Mouse (Mus musculus) heart, postnatal 36 days (tissue): Measurements from ENCODE around the gene Ereg. TPM values are rescaled to one million over a fixed set of nuclear protein-coding genes. Genes with fewer than 3 reads are reported as not detected.

Experiments
- DNase-seq, 2 experiments: peaks; one replicate each; pipeline ENCODE4 v3.0.0; 2021 to 2022
- intact Hi-C: fragments of 180-260 bp; cut with DNase I; formaldehyde crosslinking; loops from one replicate; pipeline ENCODE4 v1.15.1; 2025
- total RNA-seq, 2 experiments: library from RNA; stranded (reverse); gene quantifications; 2 replicates each; pipeline ENCODE4 v1.2.3; 2021

Gene Ereg
- total RNA-seq, 2 experiments from 2014 or later, result 0.11 TPM; not detected in 1

DNA sequence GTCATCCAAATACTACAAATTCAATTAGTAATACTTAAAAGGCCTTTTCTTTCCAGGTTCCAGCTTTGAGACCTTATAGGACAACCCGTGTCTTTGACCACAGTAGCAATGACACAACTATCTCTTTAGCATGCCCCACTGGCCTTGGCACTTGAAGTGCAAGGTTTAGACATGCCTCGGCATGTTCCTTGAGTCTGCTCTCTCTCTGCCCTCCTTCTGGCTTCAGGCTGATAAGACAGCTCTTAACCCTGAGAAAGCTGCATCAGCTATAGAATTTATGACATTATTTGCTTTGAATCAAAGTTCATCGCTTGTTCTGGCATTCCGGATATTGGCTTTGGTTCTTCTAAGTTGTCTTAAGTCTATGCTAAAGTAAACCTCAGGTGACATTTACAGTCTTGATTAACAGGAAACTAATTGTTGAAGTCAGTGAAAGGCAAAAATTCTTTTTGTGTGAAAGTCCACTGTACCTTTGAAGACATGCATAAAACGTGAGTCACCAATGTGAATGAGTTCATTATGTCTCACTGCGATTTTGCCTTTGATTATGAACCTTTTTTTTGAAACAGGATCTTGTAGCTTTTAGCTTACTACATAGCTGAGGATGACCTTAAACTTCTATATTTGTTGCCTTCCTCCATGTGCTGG lies 35.7 kb downstream of the Ereg start:
- no peak for DNase-seq
- intact Hi-C loops, result no loop called here

DNA sequence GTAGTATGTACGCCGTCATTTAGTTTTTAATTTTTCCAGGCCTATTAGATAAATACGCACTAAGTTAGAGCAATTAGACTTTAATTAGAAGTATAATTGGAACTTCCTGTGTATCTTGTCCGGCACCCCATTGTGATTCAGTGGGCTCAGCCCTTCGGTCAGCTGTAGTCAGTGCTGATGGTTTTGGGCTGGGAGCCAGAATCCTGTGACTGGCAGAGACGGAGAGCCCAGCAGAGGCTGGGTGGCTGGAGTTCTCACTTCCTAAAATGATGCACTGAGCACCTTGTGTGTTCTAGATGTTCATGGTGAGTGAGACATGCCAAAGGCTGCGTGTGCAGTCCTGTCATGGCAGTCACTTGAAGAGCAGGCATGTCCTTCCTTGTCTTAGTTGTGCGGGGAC lies 36.6 kb downstream of the Ereg start:
- intact Hi-C loops, result no loop called here
- no peak for DNase-seq

GRCm38 (mm10) chr5:91113967-91114366 lies 39.5 kb downstream of the Ereg start:
- intact Hi-C loops, result no loop called here
- DNase-seq, result no peak

DNA sequence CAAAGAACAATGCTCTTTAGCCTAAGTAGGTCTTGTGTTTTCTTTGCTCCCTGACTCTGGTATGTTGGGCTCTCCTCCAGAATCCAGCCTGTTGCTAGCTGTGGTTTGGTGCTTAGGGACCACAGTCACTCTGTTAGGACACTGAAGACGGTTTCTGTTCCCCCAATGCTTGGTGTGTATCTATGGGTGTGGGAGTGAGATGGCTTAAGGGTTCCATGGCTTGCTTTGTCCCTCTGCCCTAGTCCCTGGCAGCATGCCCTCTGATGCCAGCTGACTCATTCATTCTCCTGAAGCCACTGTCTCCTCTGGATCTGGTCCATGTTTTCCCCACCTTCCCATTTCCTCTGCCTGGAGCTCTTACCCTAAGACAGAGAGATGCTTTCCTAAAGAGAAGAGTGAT lies 40.2 kb downstream of the Ereg start:
- no peak for DNase-seq
- intact Hi-C loops, result no loop called here

DNA sequence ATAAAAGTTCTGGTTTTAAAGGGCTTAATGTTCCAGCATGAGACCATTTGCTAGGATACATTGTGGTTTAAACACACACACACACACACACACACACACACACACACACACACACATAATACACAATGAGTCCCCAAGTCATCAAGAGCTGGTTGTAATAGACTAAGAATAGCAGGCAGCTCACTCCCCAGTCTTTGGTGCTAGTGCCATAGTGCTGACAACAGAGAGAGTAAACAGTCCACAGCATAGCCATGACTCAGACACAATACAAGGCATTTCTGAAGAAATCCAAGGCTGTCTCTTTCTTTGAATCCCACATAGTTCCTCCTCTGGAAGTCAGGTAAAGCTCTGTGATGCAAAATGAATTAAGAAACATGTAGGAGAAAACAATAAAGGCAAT lies 44.2 kb downstream of the Ereg start:
- intact Hi-C loops, result no loop called here
- no peak for DNase-seq

DNA sequence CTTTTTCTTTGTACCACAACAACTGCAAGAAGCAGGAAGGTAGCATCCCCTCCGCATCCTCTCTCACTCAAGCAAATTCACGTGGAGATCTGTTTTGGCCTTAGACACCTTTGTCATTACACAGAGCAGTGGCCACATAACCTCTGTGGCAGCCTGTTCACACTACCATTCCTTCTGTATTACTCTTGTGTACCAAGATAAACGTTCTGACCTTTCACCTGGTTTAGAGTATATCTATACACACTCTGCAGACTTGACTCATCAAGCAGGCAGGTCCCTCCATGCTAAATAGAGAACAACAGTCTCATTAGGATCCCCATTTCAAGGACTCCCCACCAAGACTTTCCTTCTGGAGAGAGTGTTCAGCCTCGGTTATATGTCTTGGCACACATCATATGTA lies 49.0 kb downstream of the Ereg start:
- no peak for DNase-seq
- intact Hi-C loops, result no loop called here

GRCm38 (mm10) chr5:91124140-91124539 lies 49.7 kb downstream of the Ereg start:
- no peak for DNase-seq
- intact Hi-C loops, result no loop called here

- no peak for DNase-seq
- intact Hi-C loops, result no loop called here
Measured at GRCm38 (mm10) chr5:91126623-91127022, 52.2 kb downstream of the Ereg start.

- DNase-seq, result no peak
- intact Hi-C loops, result no loop called here
Measured at GRCm38 (mm10) chr5:91134961-91135360, 60.5 kb downstream of the Ereg start.

- no peak for DNase-seq
- intact Hi-C loops, result no loop called here
Measured at GRCm38 (mm10) chr5:91138970-91139369, 64.5 kb downstream of the Ereg start.

DNA sequence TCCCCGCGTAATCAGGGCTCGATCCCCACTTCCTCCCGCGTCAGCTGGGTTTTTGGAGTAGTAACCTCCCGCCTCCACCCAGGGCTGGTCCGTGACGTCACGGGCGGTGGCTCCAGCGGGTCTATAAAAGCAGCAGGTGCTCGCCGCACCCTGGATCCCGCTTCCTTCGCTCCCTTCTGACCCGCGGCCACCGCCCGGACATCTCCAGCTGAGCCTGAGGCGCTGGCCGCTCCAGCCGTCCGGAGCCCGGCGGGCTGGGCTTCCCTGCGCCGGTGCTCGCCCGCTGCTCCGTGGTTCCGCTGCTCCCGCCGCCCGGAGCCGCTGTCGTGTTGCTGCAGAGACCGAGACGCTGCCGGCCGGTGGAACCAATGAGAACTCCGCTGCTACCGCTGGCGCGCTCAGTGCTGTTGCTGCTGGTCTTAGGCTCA lies 65.0 kb downstream of the Ereg start, which contains the start of gene Areg:
Gene Areg, plus strand, starts transcription at position 154 of the 428 bp plus-strand sequence.
- intact Hi-C loops, result no loop called here
- peak; percentile 45 to 46 for DNase-seq

- intact Hi-C loops, result no loop called here
Measured at GRCm38 (mm10) chr5:91140896-91141448, 66.5 kb downstream of the Ereg start.

More at GRCm38 (mm10) chr5:91140896-91141448, 66.5 kb downstream of the Ereg start:
- no peak for DNase-seq

Other genes starting within 250 kb of the Ereg start
- gene Cxcl1, start 183.4 kb upstream of the Ereg start, total RNA-seq, result under 1 TPM; 0.30 to 0.50 TPM
- gene Cxcl2, start 170.8 kb upstream of the Ereg start, total RNA-seq, result not detected
- 10 to 100 TPM in 1 of 2 experiments, 1 to 10 TPM in 1; 9.5 to 10.0 TPM for gene Mthfd2l, start 143.5 kb upstream of the Ereg start, total RNA-seq
- gene Epgn, start 47.2 kb upstream of the Ereg start, total RNA-seq, result under 1 TPM; 0.33 to 0.46 TPM
- not detected for gene Areg, start 65.0 kb downstream of the Ereg start, total RNA-seq